Mouse (Mus musculus): ENCODE results near the gene Sox18.

Sox18 gene

DNA sequence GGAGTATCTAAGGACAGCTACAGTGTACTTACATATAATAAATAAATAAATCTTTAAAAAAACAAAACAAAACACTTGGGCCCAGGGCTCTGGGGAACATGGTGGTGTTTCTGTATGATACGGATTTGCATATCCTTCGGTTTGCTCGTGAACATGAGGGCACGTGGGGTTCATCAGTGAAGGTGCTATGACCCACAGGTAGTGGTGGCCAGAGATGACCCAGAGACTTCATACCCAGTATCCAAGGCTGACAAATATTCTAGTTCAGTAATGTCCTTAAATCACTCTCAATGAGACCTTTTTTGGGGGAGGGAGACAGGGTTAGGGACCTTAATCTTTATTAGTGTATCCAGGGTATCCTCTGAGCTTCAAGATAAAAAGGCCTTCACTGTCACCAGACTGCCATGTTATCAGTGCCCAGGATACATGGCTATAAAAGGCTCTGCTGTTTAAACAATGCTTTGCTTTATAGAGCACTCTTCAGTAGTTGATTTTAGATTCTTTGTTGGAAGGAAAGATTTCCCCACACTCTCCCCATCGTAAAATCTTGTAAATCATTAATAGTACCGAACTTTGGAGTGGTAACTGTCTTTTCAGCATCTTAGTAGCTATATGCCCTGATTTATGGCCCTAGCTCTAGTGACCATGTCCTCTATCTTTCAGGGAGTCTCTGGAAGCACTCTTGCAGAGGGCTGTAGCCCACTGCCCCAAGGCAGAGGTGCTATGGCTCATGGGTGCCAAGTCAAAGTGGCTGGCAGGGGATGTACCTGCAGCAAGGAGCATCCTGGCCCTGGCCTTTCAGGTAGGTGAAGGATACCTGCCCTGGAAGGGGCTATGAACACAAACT lies 24.6 kb downstream of the Sox18 start:
- no peak for DNase-seq (ENCODE audit: low read depth, low spot score)

DNA sequence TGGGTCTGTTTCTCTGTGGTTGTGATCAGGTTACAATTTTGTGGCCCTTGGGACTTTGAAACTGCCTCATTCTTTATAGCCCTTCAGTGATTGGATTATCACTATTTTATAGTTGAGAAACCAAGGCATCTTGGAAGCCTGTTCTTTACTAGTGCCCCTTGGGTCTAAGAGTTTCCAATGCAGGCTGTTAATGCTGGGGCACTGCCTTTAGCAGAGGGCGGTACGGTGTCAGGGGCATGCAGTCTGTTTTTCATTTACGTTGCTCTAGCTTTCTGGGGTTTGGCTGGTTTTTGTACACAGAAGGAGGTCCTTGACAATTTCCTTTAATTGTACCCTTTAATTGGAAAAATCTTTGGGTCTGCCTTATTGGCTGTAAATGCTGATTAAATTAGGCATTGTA lies 25.8 kb downstream of the Sox18 start:
- no peak for DNase-seq (ENCODE audit: low read depth, low spot score)

DNA sequence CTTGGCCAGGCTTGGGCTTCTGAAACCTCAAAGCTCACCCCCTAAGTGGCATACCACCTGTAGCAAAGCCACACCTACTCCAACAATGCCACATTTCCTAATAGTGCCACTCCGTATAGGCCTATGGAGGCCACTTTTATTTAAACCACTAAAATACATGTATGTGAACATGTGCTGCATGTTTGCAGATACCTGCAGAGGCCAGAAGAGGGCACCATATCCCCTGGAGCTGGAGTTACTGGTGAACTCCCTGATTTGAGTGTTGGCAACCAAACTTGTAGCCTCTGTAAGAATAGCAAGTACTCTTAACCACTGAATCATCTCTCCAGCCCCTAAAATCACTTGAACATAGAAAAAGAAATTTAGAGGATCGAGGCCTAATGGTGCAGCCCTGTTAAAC lies 27.1 kb downstream of the Sox18 start:
- no peak for DNase-seq (ENCODE audit: low read depth, low spot score)

DNA sequence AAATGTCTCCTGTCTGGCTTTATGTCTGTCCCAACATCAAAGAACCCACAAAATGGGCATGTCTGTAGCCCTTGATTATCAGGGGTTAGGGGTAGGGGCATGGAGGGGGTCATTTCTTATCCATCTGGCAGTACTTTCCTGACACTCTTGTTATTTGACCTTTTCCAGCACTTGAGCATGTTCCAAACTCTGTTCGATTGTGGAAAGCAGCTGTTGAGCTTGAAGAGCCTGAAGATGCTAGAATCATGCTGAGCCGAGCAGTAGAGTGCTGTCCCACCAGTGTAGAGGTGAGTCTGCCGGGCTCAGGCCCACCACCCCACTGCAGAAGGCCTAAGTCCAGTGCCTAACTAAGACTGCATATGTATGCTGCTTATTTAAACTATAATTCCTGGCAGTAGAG lies 35.6 kb downstream of the Sox18 start:
- no peak for DNase-seq (ENCODE audit: low read depth, low spot score)

DNA sequence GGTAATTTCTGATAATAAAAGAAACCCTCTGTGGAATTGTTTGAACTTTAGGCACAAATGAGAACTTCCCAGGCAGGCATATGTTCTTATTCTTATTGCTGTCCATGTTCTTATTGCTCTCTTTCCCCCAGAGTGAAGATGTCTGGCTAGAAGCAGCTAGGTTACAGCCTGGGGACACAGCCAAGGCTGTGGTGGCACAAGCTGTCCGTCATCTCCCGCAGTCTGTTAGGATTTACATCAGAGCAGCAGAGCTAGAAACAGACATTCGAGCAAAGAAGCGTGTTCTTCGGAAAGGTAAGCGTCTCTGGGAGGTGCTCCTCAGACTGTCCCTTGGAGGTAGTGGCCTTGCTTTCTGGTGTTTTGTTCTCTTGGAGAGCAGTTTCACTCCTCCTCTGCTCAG lies 38.8 kb downstream of the Sox18 start:
- no peak for DNase-seq (ENCODE audit: low read depth, low spot score)

DNA sequence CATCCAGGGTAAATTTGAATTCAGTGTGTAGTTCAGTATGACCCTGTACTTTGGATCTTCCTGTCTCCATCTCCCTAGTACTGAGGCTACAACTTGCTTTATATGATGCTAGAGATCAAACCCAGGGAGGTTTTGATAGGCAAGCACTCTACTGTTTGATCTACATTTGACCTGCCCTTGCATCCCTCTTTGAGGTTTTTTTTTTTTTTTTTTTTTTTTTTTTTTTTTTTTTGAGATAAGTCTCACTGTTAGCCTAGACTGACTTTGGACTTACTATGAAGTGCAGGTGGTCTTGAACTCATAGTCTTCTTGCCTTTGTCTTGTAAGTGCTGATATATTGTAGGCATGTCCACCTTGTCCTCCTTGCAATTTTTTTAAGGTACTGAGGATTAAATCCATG lies 43.0 kb downstream of the Sox18 start:
- DNase-seq (ENCODE audit: low read depth, low spot score), result no peak

DNA sequence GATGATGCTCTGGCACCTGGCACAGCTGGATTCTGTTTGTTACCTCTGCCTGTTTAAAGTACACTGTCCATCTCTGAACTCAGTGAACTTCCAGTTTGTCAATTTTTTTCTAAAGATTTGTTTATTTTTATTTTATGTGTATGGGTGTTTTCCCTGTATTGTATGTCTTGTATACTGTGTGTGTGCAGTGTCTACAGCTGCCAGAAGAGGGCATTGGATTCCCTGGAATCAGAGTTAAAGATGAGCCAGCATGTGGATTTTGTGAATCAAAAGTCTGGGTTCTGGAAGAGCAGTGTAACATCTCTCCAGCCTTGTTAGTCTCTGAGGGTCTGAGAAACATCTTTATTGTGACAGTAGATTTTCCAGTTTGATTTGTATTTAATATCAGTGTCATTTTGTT lies 48.0 kb downstream of the Sox18 start:
- no peak for DNase-seq (ENCODE audit: low read depth, low spot score)

Data from brain, embryonic 18.5 days (tissue).